Mouse (Mus musculus) yolk sac, embryonic 10.5 days (tissue): Measurements from ENCODE around the gene Nrsn1.
A peak's percentile ranks its signal among the peaks of the same experiment; 100 is the strongest.
"Not testable (repeated sequence)": the region's sequence is repeated elsewhere in the genome, so short reads cannot be mapped to it uniquely, and the experiment has no call there.

ENCODE experiments used
- DNase-seq: peaks from one replicate; pipeline ENCODE4 v3.0.0-alpha.2; 2017; ENCODE audit warnings: low spot score

Gene Nrsn1

DNA sequence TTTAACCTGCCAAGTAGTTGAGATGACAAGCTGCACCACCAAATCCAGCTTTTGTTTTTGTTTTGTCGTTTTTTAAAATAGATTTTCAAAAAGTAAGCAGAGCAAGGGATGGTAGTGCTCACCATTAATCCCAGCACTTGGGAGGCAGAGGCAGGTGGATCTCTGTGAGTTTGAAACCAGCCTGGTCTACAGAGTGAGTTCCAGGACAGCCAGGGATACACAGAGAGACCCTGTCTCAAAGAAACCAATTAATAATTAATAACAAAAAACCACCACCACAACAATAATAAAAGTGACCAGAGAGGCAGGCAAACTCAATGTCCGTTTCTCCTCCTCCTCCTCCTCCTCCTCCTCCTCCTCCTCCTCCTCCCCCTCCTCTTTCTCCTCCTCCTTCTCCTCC is at the start of gene Nrsn1:
Nrsn1 (minus strand) TSS at position 101 of the 400 bp plus-strand sequence.
- not testable (repeated sequence) for DNase-seq

DNA sequence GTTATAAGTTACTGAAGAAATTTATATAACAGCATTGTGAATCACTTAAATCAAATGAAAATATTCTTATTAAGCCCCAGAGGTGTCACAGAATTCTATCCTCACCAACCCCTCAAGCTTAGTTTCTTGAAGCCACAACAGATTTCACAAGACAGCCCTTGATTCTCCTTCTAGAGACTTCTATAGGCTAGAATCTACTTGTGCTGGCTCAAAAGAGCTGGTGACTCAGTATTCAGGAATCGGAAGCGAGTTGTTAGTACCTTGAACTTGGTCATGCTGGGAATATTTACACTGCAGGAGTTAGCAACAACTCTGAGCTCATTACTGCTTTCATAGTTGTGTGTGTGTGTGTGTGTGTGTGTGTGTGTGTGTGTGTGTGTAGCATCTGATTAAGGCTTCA is 41.8 kb upstream of the Nrsn1 start:
- no peak for DNase-seq

DNA sequence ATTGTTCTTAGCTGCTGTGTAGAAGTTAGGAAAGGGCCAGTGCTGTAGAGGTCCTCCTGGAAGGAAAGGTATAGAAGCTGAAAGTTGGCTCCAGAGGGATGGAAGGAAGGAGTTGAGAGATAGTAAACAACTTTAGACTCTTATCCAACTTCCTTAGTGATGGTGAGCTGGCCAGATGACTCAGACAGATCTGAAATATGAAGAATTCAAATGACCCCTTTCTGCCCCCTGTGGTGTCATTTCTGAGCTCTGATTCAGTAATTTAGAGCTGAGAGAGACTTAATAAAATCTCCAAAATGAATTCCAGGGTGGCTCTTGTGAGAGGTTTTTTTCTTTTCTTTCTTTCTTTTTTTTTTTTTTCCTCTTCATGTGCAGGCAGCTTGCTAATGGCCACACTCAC is 39.8 kb upstream of the Nrsn1 start:
- no peak for DNase-seq

DNA sequence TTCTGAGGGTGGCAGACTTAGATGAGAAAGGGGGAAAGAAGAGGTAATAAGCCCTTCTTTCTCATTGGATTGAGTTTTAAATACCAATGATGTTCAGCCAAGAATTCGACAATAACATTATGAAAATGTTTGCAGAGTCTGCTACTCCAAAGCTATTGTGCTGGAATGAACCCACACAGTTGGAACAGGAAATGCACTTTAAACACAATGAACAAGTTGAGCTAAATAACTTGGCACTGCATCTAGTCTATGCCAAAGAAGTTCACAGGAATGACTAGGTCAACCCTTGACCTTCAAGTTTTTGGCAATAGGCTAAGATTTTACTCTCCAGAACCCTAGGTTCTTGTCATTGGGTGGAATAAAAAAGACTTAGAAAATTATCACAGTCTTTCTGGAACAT is 18.4 kb upstream of the Nrsn1 start:
- DNase-seq = no peak

DNA sequence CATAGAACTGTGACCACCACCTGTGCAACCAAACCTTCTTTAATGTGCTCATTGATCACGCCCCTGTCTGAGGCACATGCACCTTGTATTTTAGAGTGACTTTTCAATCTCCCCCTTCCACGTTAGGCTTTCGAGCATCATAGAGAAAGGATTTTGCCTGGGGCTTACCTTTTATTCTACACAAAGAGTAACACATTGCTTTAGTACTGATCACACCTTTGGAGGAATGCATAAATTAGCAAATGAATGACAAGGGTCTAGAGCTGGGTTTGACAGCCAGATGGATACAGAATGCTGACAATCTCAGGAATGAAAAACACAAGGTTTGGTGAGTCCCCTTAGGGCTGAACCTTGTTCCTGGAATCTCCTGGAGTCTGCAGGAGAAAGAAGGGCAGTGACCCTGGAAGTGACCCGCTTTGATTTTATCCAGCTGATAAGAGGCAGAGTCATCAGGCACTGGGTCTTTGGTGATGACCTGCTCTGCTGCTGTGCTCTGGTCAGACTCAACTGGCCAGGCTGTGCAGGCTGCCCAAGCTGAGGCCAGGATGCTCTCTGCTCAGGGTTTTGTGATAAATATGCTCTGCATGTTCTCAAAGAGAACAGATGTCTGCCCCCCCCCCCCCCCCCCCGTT is 4.7 kb upstream of the Nrsn1 start:
- DNase-seq = peak; percentile 22

DNA sequence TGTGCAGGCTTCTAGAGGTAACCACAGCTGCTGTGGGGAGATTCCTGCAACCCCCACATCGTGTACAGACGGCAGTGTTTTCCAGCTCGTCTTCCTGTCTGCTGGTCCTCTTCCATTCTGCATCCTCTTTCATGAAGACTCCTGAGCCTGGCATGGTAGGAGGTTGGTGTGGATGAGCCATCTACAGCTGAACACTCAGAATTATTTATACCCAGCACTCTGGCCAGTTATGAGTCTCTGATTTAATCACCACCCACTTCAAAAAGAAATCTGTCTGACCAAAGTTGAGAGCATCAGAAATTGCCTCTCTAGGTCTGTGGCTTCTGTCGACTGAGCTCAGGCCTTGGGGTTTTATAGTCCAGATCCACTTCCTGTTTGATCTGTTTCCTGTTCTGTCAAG is 1.9 kb upstream of the Nrsn1 start:
- no peak for DNase-seq

DNA sequence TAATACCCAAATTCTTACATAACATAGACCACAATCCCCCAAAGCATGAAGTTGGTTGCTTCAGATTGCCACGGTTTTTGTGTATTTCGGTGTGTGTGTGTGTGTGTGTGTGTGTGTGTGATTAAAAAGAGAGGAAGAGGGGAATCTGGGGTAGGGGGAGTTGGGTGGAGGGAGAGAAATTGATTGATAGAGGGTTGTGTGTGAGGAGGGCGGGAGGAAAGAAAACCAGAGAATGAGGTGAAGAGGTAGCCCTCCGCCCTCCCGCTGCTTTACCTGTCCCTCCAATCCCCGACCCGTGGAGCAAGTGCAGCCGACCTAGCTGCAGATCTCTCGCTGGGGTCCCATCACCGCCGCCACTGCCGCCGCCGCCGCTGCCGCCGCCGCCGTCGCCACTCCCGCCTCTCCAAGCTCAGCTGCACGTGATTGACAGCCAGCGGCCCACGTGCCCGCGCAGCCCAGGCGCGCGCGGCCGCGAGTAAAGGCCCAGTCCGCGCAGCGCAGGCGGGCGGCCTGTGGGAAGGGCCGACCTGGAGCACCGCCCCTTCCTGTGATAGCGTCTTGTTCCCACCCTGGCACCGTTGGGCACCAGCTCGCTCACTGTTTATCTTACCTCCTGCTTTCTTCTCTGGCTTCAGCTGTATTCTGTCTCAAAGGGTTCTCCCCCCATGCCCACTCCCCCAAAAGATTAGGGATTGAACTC is 583 bp downstream of the Nrsn1 start:
- DNase-seq = peak; percentile 36

DNA sequence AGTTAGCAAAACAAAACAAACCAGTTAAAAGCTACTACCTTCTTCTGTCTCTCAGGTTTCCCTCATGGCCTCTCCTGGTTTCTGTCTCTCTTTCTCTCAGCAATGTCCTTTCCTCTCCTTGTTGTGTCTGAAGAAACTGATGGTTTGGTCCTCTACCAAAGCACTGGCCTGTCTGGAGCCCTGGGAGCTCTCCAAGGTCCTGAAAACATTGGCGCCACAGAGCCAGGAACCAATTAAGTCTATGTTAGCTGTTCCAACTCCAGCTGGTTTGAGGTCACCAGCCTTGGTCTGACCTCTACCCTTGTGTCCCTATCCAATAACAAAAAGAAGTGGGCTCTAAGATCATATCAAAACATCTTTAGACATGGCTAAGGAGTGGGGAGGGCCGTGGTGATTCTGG is 1.3 kb downstream of the Nrsn1 start:
- peak; percentile 73 for DNase-seq

DNA sequence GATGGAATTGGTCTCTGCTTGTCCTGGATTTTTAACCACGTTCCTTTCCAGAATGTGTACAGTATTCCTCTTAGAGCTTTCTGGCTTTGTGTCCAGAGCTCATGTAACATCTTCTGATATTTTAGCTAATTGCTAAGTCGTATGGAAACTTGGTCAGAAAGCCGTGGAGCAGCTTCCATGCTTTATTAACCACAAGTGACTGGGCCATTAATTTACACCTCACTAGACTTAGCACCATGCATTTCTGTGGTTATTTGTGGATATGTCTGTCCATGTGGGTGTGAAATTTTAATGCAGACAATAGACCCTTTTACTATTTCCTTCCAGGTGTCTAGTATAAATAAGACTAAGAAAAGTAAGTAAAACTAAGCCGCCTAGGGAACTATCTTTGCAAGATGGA is 7.6 kb downstream of the Nrsn1 start:
- DNase-seq = no peak

DNA sequence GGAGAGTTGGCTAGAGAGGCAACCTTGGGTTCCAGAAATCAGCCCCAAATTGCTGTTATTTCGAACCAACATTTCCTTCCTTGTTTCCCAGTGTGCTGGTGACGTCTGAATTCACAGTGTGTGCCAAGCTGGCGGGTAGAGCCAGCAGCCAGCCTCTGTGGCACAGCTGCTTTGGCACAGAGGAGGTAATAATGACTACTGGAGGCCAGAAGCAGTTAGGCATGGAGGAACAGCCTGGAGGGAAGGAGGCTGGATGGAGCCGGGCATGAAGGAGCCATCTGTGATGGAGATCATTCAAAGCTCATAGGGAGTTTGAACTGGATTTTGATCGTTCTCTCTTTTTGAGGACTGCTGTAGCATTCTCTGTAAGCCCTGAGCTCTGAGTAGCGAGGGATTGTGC is 12.7 kb downstream of the Nrsn1 start:
- no peak for DNase-seq

DNA sequence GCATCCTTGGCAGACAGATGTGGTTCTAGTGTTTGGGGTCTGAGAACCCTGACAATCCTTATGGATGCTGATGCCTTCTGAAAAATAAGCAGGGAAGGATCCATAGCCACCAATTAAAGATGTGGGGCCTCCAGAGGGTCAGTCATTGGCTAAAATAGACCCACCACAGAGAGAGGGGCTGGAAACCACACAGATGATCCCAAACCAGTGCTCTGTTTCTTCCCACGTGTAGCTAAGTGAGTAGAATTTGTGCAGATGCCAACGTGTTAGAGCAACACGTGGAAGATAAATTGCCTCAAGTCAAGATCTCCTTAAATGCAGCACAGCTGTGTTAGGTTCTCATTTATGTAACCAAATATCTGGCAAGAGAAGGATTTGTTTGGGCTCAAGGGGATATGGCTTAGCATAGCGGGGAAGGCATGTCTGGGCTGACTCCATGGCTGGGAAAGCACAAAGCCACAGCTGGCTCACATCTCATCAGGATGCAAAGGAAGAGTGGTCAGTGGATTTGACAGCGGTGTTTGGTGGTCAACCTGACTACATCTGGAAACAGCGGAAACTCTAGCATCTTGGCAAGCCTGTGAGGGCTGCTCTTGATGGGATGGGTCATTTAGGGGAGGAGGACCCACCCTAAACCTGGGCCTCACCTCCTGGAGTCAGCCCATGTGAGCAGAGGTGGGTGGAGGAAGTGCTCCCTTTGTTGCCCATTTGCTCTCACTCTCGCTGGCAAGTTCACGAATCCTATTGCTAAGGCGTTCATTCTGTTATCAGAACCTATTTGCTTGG is 15.6 kb downstream of the Nrsn1 start:
- DNase-seq = no peak

DNA sequence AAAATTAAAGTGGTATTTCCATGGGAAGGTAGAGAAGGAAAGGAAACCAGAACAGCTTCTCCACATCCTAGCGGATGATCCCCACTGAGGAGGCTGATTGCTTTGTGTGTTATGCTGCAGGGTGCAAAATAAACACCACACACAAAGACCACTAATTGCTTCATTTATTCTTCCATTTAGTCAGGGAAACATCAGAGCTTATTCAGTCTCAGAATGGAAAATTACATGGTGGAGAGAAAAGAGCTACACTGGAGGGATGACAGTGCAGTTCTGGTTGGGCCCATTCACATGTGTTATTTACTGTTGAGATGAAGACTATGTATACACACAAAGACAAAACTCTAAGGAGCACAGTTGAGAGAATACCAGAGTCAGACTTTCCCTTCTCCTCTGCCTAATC is 18.4 kb downstream of the Nrsn1 start:
- DNase-seq = no peak

DNA sequence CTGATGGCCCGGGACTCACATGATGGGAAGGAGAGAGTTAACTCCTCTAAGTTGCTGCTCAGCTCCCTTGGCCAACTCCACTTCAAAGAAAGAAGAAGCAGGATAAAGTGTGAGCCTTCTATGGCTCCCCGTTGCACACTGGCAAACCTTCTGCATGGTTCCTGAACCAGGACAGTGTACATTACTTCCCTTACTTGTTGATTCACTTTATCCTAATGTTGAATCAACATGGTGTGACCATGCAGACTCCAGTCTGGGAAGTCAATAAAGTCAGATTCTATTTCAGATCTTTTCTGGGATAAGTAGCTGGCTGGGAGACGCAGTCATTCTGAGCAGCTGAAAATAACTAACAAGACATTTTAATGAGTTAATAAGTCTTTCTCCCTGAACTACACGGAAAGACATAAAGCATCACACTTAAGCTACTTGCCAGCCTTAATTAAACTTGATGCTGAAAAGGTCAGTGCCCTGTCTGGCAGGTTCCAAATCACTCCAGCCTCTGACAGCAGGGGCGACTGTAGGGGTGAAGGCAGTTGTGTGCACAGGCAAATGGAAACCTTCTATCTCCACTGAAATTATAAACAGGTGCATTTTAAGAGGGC is 50.0 kb downstream of the Nrsn1 start:
- no peak for DNase-seq

DNA sequence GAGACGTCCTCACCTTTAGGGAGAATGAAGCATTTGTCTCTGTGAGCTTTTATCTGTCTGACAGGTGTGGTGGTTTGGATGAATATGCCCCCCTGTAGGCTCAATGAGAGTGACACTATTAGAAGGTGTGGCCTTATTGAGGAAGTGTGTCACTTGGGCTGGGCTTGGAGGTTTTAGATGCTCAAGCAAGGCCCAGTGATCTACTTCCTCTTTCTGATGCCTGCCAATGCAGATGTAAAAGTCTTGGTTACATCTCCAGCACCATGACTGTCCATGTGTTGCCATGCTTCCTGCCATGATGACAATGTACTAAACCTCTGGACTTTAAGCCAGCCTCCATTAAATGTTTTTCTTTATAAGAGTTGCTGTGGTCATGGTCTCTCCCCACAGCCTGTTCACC is 51.9 kb downstream of the Nrsn1 start:
- no peak for DNase-seq

DNA sequence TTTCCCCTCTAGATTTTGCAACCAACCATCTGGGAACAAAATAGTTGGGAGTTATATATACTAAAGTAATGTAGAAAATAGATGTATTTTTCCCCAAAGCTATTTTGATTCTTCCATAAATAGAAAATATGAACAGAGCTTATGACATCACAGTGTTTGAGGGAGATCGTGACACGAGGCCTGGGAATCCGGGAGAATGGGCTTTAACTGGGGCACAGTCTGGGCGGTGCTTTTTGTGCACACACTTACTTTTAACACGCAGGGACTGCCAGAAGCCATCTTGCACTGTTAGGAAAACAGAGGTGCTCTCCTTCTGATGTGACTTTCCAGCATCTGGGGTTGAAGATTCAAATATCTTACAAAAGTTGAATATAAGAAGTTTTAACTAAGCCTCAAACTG is 63.4 kb downstream of the Nrsn1 start:
- no peak for DNase-seq
